In the genomic region with DNA sequence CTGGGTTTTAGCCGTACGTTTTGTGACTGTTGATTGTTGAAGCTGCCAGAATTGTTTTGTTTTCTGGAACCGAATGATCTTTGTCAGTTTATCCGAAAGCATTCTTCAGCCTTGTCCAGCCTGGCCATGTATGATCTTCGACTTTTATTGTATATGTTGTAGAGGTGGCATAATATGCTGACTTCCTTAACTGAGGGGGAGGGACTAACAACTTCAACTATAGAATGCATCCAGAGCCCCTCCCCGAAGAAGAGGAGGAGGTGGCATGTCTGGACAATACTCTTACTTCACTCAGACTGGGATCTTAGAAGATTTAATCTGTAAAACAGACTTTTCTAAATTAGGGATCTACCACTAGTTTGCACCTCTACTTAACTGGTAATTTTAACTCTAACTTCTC, we compare ENCODE assay signal across 12 mouse cellular contexts.
DNase-seq lines count a peak whose midpoint lies in the region; ATAC-seq and TF ChIP-seq lines count a peak whose summit lies in the region.
"Had no signal": no experiment of that assay in that cellular context is flagged by ENCODE, and none has a peak within 500 bp of the region (broad histone marks: within the 10 kb centered on the region; RNA-seq: fewer than 3 reads in every experiment).

No protein-coding gene starts in this region.

- no peak overlapping the region for H3K27ac ChIP-seq in heart, embryonic 10.5 days
- H3K27ac ChIP-seq in liver, embryonic 13.5 days, result no peak overlapping the region
- no peak overlapping the region for H3K27ac ChIP-seq in liver, embryonic 12.5 days
- peak overlapping the region; percentile 40 for H3K27ac ChIP-seq in heart, postnatal 0 days (ENCODE audit: low read depth)
- H3K27ac ChIP-seq in stomach, embryonic 14.5 days (ENCODE audit: low read length), result peak overlapping the region; percentile 77
- H3K27ac ChIP-seq in midbrain, embryonic 15.5 days, result no peak overlapping the region
- H3K27ac ChIP-seq: forebrain, embryonic 15.5 days had no signal

- intact Hi-C loops in heart, postnatal 14 days (cut with DNase I), result no loop called here

- ATAC-seq in liver, embryonic 13.5 days (ENCODE audit: low read depth), result no peak
- ATAC-seq in liver, embryonic 12.5 days, result no peak
- ATAC-seq in heart, postnatal 0 days (ENCODE audit: insufficient read depth, low read depth), result no peak
- no peak for ATAC-seq in stomach, embryonic 14.5 days (ENCODE audit: insufficient number of reproducible peaks, insufficient read depth, low FRiP score, low read depth)
- ATAC-seq in midbrain, embryonic 15.5 days (replicated peaks), result no peak
- ATAC-seq: forebrain, embryonic 15.5 days had no signal

- no peak overlapping the region for H3K9ac ChIP-seq in liver, embryonic 13.5 days
- no peak overlapping the region for H3K9ac ChIP-seq in liver, embryonic 12.5 days
- H3K9ac ChIP-seq in heart, postnatal 0 days (replicated peaks; ENCODE audit: low read depth, low read length), result no peak overlapping the region
- H3K9ac ChIP-seq in stomach, embryonic 14.5 days (replicated peaks; ENCODE audit: low read depth, low read length), result no peak overlapping the region
- H3K9ac ChIP-seq in midbrain, embryonic 15.5 days, result no peak overlapping the region
- H3K9ac ChIP-seq: forebrain, embryonic 15.5 days had no signal

- DNase-seq in heart, embryonic 10.5 days (ENCODE audit: low spot score), result peak; percentile 3
- no peak for DNase-seq in heart, postnatal 14 days
- no peak for DNase-seq in liver, embryonic 13.5 days
- DNase-seq in heart, postnatal 0 days (ENCODE audit: low spot score), result no peak
- DNase-seq in right cerebral cortex, adult 18-20 months, result no peak
- DNase-seq: B cell, adult 2 months; cerebellum, adult 9-10 months; thymus, adult 2 months had no signal

- 0 out of 2 replicates have a peak overlapping the region, but pooled peaks have one; percentile 1 for H3K4me2 ChIP-seq in liver, embryonic 13.5 days
- no peak overlapping the region for H3K4me2 ChIP-seq in liver, embryonic 12.5 days
- peak overlapping the region; percentile 46 for H3K4me2 ChIP-seq in heart, postnatal 0 days (ENCODE audit: low read depth, low read length)
- H3K4me2 ChIP-seq in stomach, embryonic 14.5 days (replicated peaks; ENCODE audit: low read depth, low read length), result peak overlapping the region; percentile 32
- no peak overlapping the region for H3K4me2 ChIP-seq in midbrain, embryonic 15.5 days
- H3K4me2 ChIP-seq: forebrain, embryonic 15.5 days had no signal

- TF ChIP-seq EP300 in heart, postnatal 0 days (IDR thresholded peaks at IDR 0.05; ENCODE audit: low read depth), result no peak

- peaks cover 4% of the 10 kb centered on the region; the same call in 1 of the 2 replicates for H3K4me1 ChIP-seq in heart, embryonic 10.5 days
- no peaks in the 10 kb centered on the region for H3K4me1 ChIP-seq in liver, embryonic 13.5 days (replicated peaks)
- H3K4me1 ChIP-seq in liver, embryonic 12.5 days, result no peaks in the 10 kb centered on the region
- peaks cover 5% of the 10 kb centered on the region; the same call in 1 of the 2 replicates for H3K4me1 ChIP-seq in heart, postnatal 0 days (ENCODE audit: control insufficient read depth, insufficient read depth)
- peaks cover 18% of the 10 kb centered on the region for H3K4me1 ChIP-seq in stomach, embryonic 14.5 days (ENCODE audit: control insufficient read depth, insufficient read depth, low read length)
- H3K4me1 ChIP-seq in midbrain, embryonic 15.5 days, result no peaks in the 10 kb centered on the region
- H3K4me1 ChIP-seq: forebrain, embryonic 15.5 days had no signal

- WGBS in heart, embryonic 10.5 days, result 75% methylated on average over 6 of the region's 6 CpGs
- 48% methylated on average over 6 of the region's 6 CpGs for WGBS in liver, embryonic 13.5 days (ENCODE audit: insufficient replicate concordance)
- WGBS in liver, embryonic 12.5 days (ENCODE audit: insufficient replicate concordance), result 60% methylated on average over 6 of the region's 6 CpGs
- 56% methylated on average over 6 of the region's 6 CpGs for WGBS in heart, postnatal 0 days
- 36% methylated on average over 6 of the region's 6 CpGs for WGBS in stomach, embryonic 14.5 days
- WGBS in midbrain, embryonic 15.5 days, result 79% methylated on average over 6 of the region's 6 CpGs

- H3K9me3 ChIP-seq in heart, embryonic 10.5 days, result no peaks in the 10 kb centered on the region
- H3K9me3 ChIP-seq in liver, embryonic 13.5 days (replicated peaks), result no peaks in the 10 kb centered on the region
- H3K9me3 ChIP-seq in liver, embryonic 12.5 days (replicated peaks), result no peaks in the 10 kb centered on the region
- H3K9me3 ChIP-seq in heart, postnatal 0 days (replicated peaks; ENCODE audit: control insufficient read depth, low read length), result no peaks in the 10 kb centered on the region
- H3K9me3 ChIP-seq in stomach, embryonic 14.5 days (ENCODE audit: control insufficient read depth, low read depth, low read length), result no peaks in the 10 kb centered on the region
- H3K9me3 ChIP-seq in midbrain, embryonic 15.5 days, result no peaks in the 10 kb centered on the region
- H3K9me3 ChIP-seq: forebrain, embryonic 15.5 days had no signal

- no peaks in the 10 kb centered on the region for H3K36me3 ChIP-seq in heart, embryonic 10.5 days
- H3K36me3 ChIP-seq in liver, embryonic 13.5 days, result no peaks in the 10 kb centered on the region
- H3K36me3 ChIP-seq in liver, embryonic 12.5 days, result no peaks in the 10 kb centered on the region
- no peaks in the 10 kb centered on the region for H3K36me3 ChIP-seq in heart, postnatal 0 days (replicated peaks; ENCODE audit: control insufficient read depth, insufficient read depth, low read length)
- no peaks in the 10 kb centered on the region for H3K36me3 ChIP-seq in stomach, embryonic 14.5 days (ENCODE audit: control insufficient read depth, insufficient read depth, low read length)
- H3K36me3 ChIP-seq in midbrain, embryonic 15.5 days (replicated peaks), result no peaks in the 10 kb centered on the region
- H3K36me3 ChIP-seq: forebrain, embryonic 15.5 days had no signal

- no peak for TF ChIP-seq CTCF in heart, postnatal 0 days (IDR thresholded peaks at IDR 0.05; ENCODE audit: low read depth)

- no peaks in the 10 kb centered on the region for H3K27me3 ChIP-seq in heart, embryonic 10.5 days (ENCODE audit: insufficient read depth, poor library complexity, severe bottlenecking)
- no peaks in the 10 kb centered on the region for H3K27me3 ChIP-seq in liver, embryonic 13.5 days
- no peaks in the 10 kb centered on the region for H3K27me3 ChIP-seq in liver, embryonic 12.5 days (replicated peaks)
- no peaks in the 10 kb centered on the region for H3K27me3 ChIP-seq in heart, postnatal 0 days (ENCODE audit: control insufficient read depth, insufficient read depth, low read length)
- H3K27me3 ChIP-seq in stomach, embryonic 14.5 days (ENCODE audit: control insufficient read depth, insufficient read depth, low read length), result no peaks in the 10 kb centered on the region
- H3K27me3 ChIP-seq in midbrain, embryonic 15.5 days (replicated peaks), result no peaks in the 10 kb centered on the region
- H3K27me3 ChIP-seq: forebrain, embryonic 15.5 days had no signal

- no peak overlapping the region for H3K4me3 ChIP-seq in heart, embryonic 10.5 days
- H3K4me3 ChIP-seq in liver, embryonic 13.5 days (replicated peaks), result no peak overlapping the region
- no peak overlapping the region for H3K4me3 ChIP-seq in liver, embryonic 12.5 days
- peak overlapping the region; percentile 34 for H3K4me3 ChIP-seq in heart, postnatal 0 days (ENCODE audit: low read depth, low read length)
- H3K4me3 ChIP-seq in stomach, embryonic 14.5 days (ENCODE audit: low read depth, low read length), result peak overlapping the region; percentile 23
- H3K4me3 ChIP-seq in midbrain, embryonic 15.5 days, result no peak overlapping the region
- H3K4me3 ChIP-seq: forebrain, embryonic 15.5 days had no signal

Comparison
In these comparisons a context has a peak if more than half of its experiments do, and no peak if none do; other contexts are left out.
1. H3K27ac ChIP-seq: peak in heart, postnatal 0 days (single experiment) and stomach, embryonic 14.5 days (single experiment); none in heart, embryonic 10.5 days (single experiment), liver, embryonic 13.5 days (single experiment), liver, embryonic 12.5 days (single experiment) and midbrain, embryonic 15.5 days (single experiment).
2. H3K4me3 ChIP-seq: peak in heart, postnatal 0 days (single experiment) and stomach, embryonic 14.5 days (single experiment); none in heart, embryonic 10.5 days (single experiment), liver, embryonic 13.5 days (single experiment), liver, embryonic 12.5 days (single experiment) and midbrain, embryonic 15.5 days (single experiment).
3. H3K4me2 ChIP-seq: peak in liver, embryonic 13.5 days (single experiment), heart, postnatal 0 days (single experiment) and stomach, embryonic 14.5 days (single experiment); none in liver, embryonic 12.5 days (single experiment) and midbrain, embryonic 15.5 days (single experiment).